Mouse (Mus musculus) intestine, embryonic 16.5 days (tissue): ENCODE data around the gene Arpc1a. TPM values are rescaled to one million over a fixed set of nuclear protein-coding genes. Genes with fewer than 3 reads are reported as not detected.

Experiments
- ATAC-seq: fragments of 200-750 bp; cut with Nextera tagmentation; 2 replicates; pipeline ENCODE4 v1.8.0; 2017; ENCODE audit warnings: moderate TSS enrichment, moderate library complexity
- H3K27ac ChIP-seq: fragments of 300-500 bp; sonication (generic); 2 replicates; pipeline ENCODE4 v1.5.1; 2014; ENCODE audit warnings: mild to moderate bottlenecking, low read length
- H3K27me3 ChIP-seq: fragments of 300-500 bp; sonication (generic); replicated peaks from 2 replicates; pipeline ENCODE4 v1.6.1; 2014; ENCODE audit warnings: low read length, control low read depth, mixed read lengths; ENCODE audit not compliant: control insufficient read depth, insufficient read depth
- H3K36me3 ChIP-seq: fragments of 300-500 bp; sonication (generic); 2 replicates; pipeline ENCODE4 v1.6.1; 2014; ENCODE audit warnings: low read length, control low read depth; ENCODE audit not compliant: control insufficient read depth, insufficient read depth
- H3K4me1 ChIP-seq: fragments of 300-500 bp; sonication (generic); 2 replicates; pipeline ENCODE4 v1.6.1; 2014; ENCODE audit warnings: low read length, control low read depth, mixed read lengths; ENCODE audit not compliant: control insufficient read depth, insufficient read depth
- H3K4me2 ChIP-seq: fragments of 300-500 bp; sonication (generic); 2 replicates; pipeline ENCODE4 v1.6.1; 2014; ENCODE audit warnings: low read depth, low read length, control low read depth
- H3K4me3 ChIP-seq: fragments of 300-500 bp; sonication (generic); 2 replicates; pipeline ENCODE4 v1.5.1; 2014; ENCODE audit warnings: mild to moderate bottlenecking, low read length
- H3K9ac ChIP-seq: fragments of 300-500 bp; sonication (generic); 2 replicates; pipeline ENCODE4 v1.6.1; 2014; ENCODE audit warnings: low read depth, low read length
- H3K9me3 ChIP-seq: fragments of 300-500 bp; sonication (generic); 2 replicates; pipeline ENCODE4 v1.6.1; 2016; ENCODE audit warnings: low read length, control low read depth; ENCODE audit not compliant: control insufficient read depth
- WGBS: fragments of 180-500 bp; shearing (Covaris S2); extraction: QIAGEN DNeasy Blood & Tissue Kit; methylation state at CpG from one replicate; pipeline ENCODE4 v1.1.7; 2014; 5-methylcytosine and 5-hydroxymethylcytosine counted together
- polyA plus RNA-seq: library from polyadenylated mRNA; unstranded; fragments of >200 nt; fragmentation: Nextera tagmentation; extraction: Ambion mirVana; gene quantifications from 2 replicates; pipeline ENCODE4 v1.2.1, GENCODE M21; 2015

The Arpc1a gene
- polyA plus RNA-seq, 1 experiment from 2014 or later: 141 TPM

GRCm38 (mm10) chr5:145140611-145141010 is 57.0 kb downstream of the Arpc1a start:
- Histone ChIP-seq H3K36me3 (peaks cover 26% of the 10 kb centered on the region), H3K9me3 (no peaks in the 10 kb centered on the region), H3K4me1 (peaks cover 20% of the 10 kb centered on the region), H3K4me2 (peak overlapping the region; percentile 59), H3K27me3 (no peaks in the 10 kb centered on the region), H3K9ac (peak overlapping the region; percentile 85), H3K27ac (peak overlapping the region; percentile 81), H3K4me3 (peak overlapping the region; percentile 92)
- ATAC-seq: peak; percentile 38
- WGBS: under 1% methylated on average over 18 of the region's 18 CpGs

DNA sequence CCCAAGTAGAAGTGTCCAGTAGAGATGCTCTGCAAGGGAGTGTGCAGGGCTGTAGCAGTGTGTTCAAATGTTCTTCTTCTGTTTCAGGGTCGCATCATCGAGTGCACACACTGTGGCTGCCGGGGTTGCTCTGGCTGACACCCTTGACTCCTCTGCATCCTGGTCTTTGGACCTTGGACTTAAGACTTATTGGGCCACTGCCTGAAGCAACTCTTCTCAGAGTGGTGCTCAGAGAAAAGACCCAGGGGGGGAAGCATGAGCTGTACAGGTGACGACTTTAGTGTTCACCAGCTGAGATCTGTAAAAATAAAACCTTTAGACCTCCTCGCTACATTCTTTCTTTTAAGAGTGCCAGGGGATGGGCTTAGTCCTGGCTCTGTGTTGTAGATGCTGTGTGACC is 64.1 kb downstream of the Arpc1a start:
- no peaks in the 10 kb centered on the region for H3K27me3 ChIP-seq
- H3K4me1 ChIP-seq: no peaks in the 10 kb centered on the region
- no peak overlapping the region for H3K4me2 ChIP-seq
- peaks cover 41% of the 10 kb centered on the region for H3K36me3 ChIP-seq
- no peak overlapping the region for H3K4me3 ChIP-seq
- WGBS: 85% methylated on average over 5 of the region's 5 CpGs
- no peak overlapping the region for H3K27ac ChIP-seq
- H3K9me3 ChIP-seq: no peaks in the 10 kb centered on the region
- no peak overlapping the region for H3K9ac ChIP-seq
- ATAC-seq: peak; percentile 40; the same call in 1 of the 2 replicates

DNA sequence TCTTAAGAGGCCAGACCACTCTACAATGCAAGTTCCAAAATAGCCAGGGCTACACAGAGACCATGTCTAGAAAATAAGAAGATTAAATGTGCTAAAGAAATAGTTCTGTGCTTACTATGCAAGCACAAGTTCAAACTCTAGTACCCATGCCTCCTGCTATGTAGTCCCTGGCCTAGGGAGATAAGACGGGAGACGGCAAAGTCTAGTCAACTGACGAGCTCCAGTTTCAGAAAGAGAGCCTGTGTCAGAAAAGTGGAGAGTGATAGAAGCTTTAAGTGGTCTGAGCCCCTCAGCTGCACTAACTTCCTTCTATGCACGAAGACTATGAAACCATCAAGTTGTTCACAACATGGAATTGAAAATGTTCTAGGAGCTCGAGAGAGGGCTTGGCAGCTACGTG is 65.7 kb downstream of the Arpc1a start:
- H3K4me2 ChIP-seq: no peak overlapping the region
- no peak overlapping the region for H3K27ac ChIP-seq
- H3K4me1 ChIP-seq: no peaks in the 10 kb centered on the region
- no peaks in the 10 kb centered on the region for H3K27me3 ChIP-seq
- no peak for ATAC-seq
- WGBS: 87% methylated on average over 6 of the region's 6 CpGs
- H3K36me3 ChIP-seq: peaks cover 38% of the 10 kb centered on the region
- H3K4me3 ChIP-seq: no peak overlapping the region
- H3K9me3 ChIP-seq: no peaks in the 10 kb centered on the region
- H3K9ac ChIP-seq: no peak overlapping the region

DNA sequence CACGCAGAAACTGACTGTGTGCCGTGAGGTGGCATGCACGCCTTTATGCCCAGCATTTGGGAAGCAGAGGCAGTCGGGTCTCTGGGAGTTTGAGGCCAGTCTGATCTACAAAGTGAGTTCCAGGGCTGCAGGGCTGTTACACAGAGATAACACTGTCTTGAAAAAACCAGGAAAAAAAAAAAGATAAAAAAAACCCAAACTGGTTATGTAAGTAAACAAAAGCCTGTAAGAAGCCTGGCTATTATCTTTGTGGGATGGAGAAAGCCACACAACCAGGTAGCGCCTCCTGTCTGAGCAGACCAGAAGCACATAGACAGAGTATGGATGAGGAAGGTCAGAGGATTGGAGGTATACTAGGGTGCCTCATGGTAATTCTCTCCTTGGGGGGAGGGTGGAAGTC is 69.1 kb downstream of the Arpc1a start:
- H3K9me3 ChIP-seq: no peaks in the 10 kb centered on the region
- WGBS: 90% methylated on average over 5 of the region's 5 CpGs
- H3K4me2 ChIP-seq: no peak overlapping the region
- ATAC-seq: no peak
- peaks cover 31% of the 10 kb centered on the region for H3K36me3 ChIP-seq
- no peaks in the 10 kb centered on the region for H3K27me3 ChIP-seq
- no peak overlapping the region for H3K27ac ChIP-seq
- H3K4me3 ChIP-seq: no peak overlapping the region
- no peaks in the 10 kb centered on the region for H3K4me1 ChIP-seq
- no peak overlapping the region for H3K9ac ChIP-seq

Other genes starting within 250 kb of the Arpc1a start
- gene Smurf1, start 118.0 kb upstream of the Arpc1a start, polyA plus RNA-seq: 3.5 and 5.0 TPM in 2 replicates
- gene Gm4871, start 51.1 kb upstream of the Arpc1a start, polyA plus RNA-seq: not detected in 2 replicates
- gene 1700018F24Rik, start 40.8 kb upstream of the Arpc1a start, polyA plus RNA-seq: not detected in 2 replicates
- gene Kpna7, start 200 bp downstream of the Arpc1a start, polyA plus RNA-seq: 0.34 and 0.40 TPM in 2 replicates
- 701 and 703 TPM in 2 replicates for gene Arpc1b, start 30.4 kb downstream of the Arpc1a start, polyA plus RNA-seq
- gene Pdap1, start 56.4 kb downstream of the Arpc1a start, polyA plus RNA-seq: 62.7 and 66.6 TPM in 2 replicates
- 166 and 178 TPM in 2 replicates for gene Bud31, start 56.5 kb downstream of the Arpc1a start, polyA plus RNA-seq
- gene Ptcd1, start 83.3 kb downstream of the Arpc1a start, polyA plus RNA-seq: 14.7 and 15.8 TPM in 2 replicates
- 38.9 and 41.1 TPM in 2 replicates for gene Cpsf4, start 83.4 kb downstream of the Arpc1a start, polyA plus RNA-seq
- 956 and 964 TPM in 2 replicates for gene Atp5j2, start 108.2 kb downstream of the Arpc1a start, polyA plus RNA-seq
- gene Zkscan14, start 118.0 kb downstream of the Arpc1a start, polyA plus RNA-seq: 8.2 and 8.4 TPM in 2 replicates
- 7.1 and 8.4 TPM in 2 replicates for gene Zkscan5, start 120.7 kb downstream of the Arpc1a start, polyA plus RNA-seq
- gene Zfp655, start 147.9 kb downstream of the Arpc1a start, polyA plus RNA-seq: 36.7 and 38.9 TPM in 2 replicates
- 0.49 and 0.66 TPM in 2 replicates for gene Zscan25, start 196.7 kb downstream of the Arpc1a start, polyA plus RNA-seq